Mouse (Mus musculus) c-Kit-positive CD71-positive TER-119-negative erythroid progenitor cells, embryonic 14.5 days (primary cell): ENCODE measurements around the gene Pip4k2c.
"Not testable (repeated sequence)": the region's sequence is repeated elsewhere in the genome, so short reads cannot be mapped to it uniquely, and the experiment has no call there.

Experiments
- DNase-seq: peaks from one replicate; pipeline ENCODE4 v3.0.0-alpha.2; 2013; ENCODE audit warnings: low read depth

The Pip4k2c gene

GRCm38 (mm10) chr10:127167614-127168192, 43.7 kb downstream of the Pip4k2c start:
- DNase-seq, result no peak

GRCm38 (mm10) chr10:127166771-127167613, 44.4 kb downstream of the Pip4k2c start:
- DNase-seq, result no peak

- DNase-seq, result no peak
Observed at GRCm38 (mm10) chr10:127166404-127166715, 45.0 kb downstream of the Pip4k2c start.

GRCm38 (mm10) chr10:127165654-127166403, 45.6 kb downstream of the Pip4k2c start:
- DNase-seq, result no peak

- no peak for DNase-seq
Observed at GRCm38 (mm10) chr10:127165354-127165653, 46.1 kb downstream of the Pip4k2c start.

GRCm38 (mm10) chr10:127164631-127165353, 46.6 kb downstream of the Pip4k2c start, which contains the start of gene B4galnt1:
Gene B4galnt1, plus strand, starts transcription at chr10:127165225.
- DNase-seq, result peak; percentile 70

- DNase-seq, result no peak
Observed at GRCm38 (mm10) chr10:127164190-127164589, 47.2 kb downstream of the Pip4k2c start.

- not testable (repeated sequence) for DNase-seq
Observed at GRCm38 (mm10) chr10:127162771-127163261, 48.6 kb downstream of the Pip4k2c start.

GRCm38 (mm10) chr10:127160728-127161127, 50.7 kb downstream of the Pip4k2c start:
- no peak for DNase-seq

GRCm38 (mm10) chr10:127160081-127160480, 51.3 kb downstream of the Pip4k2c start:
- no peak for DNase-seq

- no peak for DNase-seq
Observed at GRCm38 (mm10) chr10:127158471-127158870, 52.9 kb downstream of the Pip4k2c start.

GRCm38 (mm10) chr10:127156511-127156910, 54.9 kb downstream of the Pip4k2c start:
- DNase-seq, result no peak

- DNase-seq, result no peak
Observed at GRCm38 (mm10) chr10:127156089-127156488, 55.3 kb downstream of the Pip4k2c start.

GRCm38 (mm10) chr10:127154652-127155051, 56.7 kb downstream of the Pip4k2c start:
- no peak for DNase-seq

GRCm38 (mm10) chr10:127154241-127154640, 57.1 kb downstream of the Pip4k2c start:
- DNase-seq, result no peak

- DNase-seq, result no peak
Observed at GRCm38 (mm10) chr10:127153323-127153722, 58.1 kb downstream of the Pip4k2c start.

GRCm38 (mm10) chr10:127152556-127152955, 58.8 kb downstream of the Pip4k2c start:
- DNase-seq, result not testable (repeated sequence)

- not testable (repeated sequence) for DNase-seq
Observed at GRCm38 (mm10) chr10:127151233-127151632, 60.2 kb downstream of the Pip4k2c start.

- DNase-seq, result no peak
Observed at GRCm38 (mm10) chr10:127150471-127150872, 60.9 kb downstream of the Pip4k2c start.

GRCm38 (mm10) chr10:127147135-127147534, 64.2 kb downstream of the Pip4k2c start:
- DNase-seq, result no peak
